Mouse (Mus musculus) stomach, embryonic 15.5 days (tissue): ENCODE measurements around the gene Gm43738. TPM values are rescaled to one million over a fixed set of nuclear protein-coding genes. Genes with fewer than 3 reads are reported as not detected.
"Not testable (repeated sequence)": the region's sequence is repeated elsewhere in the genome, so short reads cannot be mapped to it uniquely, and the experiment has no call there.

Experiments used
- ATAC-seq: fragments of 200-750 bp; cut with Nextera tagmentation; 2 replicates; pipeline ENCODE4 v1.8.0; 2017; ENCODE audit warnings: low read depth, moderate number of reproducible peaks, moderate TSS enrichment; ENCODE audit not compliant: insufficient read depth, low FRiP score
- H3K27ac ChIP-seq: fragments of 300-500 bp; sonication (generic); 2 replicates; pipeline ENCODE4 v1.5.1; 2015; ENCODE audit warnings: mild to moderate bottlenecking, inconsistent platforms
- H3K27me3 ChIP-seq: fragments of 300-500 bp; sonication (generic); replicated peaks from 2 replicates; pipeline ENCODE4 v1.6.1; 2015; ENCODE audit warnings: inconsistent platforms
- H3K36me3 ChIP-seq: fragments of 300-500 bp; sonication (generic); 2 replicates; pipeline ENCODE4 v1.6.1; 2015; ENCODE audit warnings: inconsistent platforms
- H3K4me1 ChIP-seq: fragments of 300-500 bp; sonication (generic); 2 replicates; pipeline ENCODE4 v1.6.1; 2015; ENCODE audit warnings: inconsistent platforms
- H3K4me2 ChIP-seq: fragments of 300-500 bp; sonication (generic); 2 replicates; pipeline ENCODE4 v1.6.1; 2015; ENCODE audit warnings: mild to moderate bottlenecking, inconsistent platforms
- H3K4me3 ChIP-seq: fragments of 300-500 bp; sonication (generic); replicated peaks from 2 replicates; pipeline ENCODE4 v1.5.1; 2015; ENCODE audit warnings: inconsistent platforms
- H3K9ac ChIP-seq: fragments of 300-500 bp; sonication (generic); 2 replicates; pipeline ENCODE4 v1.6.1; 2015; ENCODE audit warnings: inconsistent platforms
- H3K9me3 ChIP-seq: fragments of 300-500 bp; sonication (generic); 2 replicates; pipeline ENCODE4 v1.6.1; 2016; ENCODE audit warnings: inconsistent platforms
- WGBS: fragments of 180-500 bp; shearing (Covaris S2); methylation state at CpG from one replicate; pipeline ENCODE4 v1.1.7; 2015; 5-methylcytosine and 5-hydroxymethylcytosine counted together
- polyA plus RNA-seq: library from polyadenylated mRNA; unstranded; fragments of >200 nt; fragmentation: Nextera tagmentation; extraction: Ambion mirVana; gene quantifications from 2 replicates; pipeline ENCODE4 v1.2.1, GENCODE M21; 2015

The Gm43738 gene
- polyA plus RNA-seq, 1 experiment from 2014 or later = not detected

- Histone ChIP-seq H3K4me2 (peak overlapping the region; percentile 46), H3K27ac (no peak overlapping the region; the same call in 1 of the 2 replicates), H3K4me1 (peaks cover 25% of the 10 kb centered on the region), H3K36me3 (0 out of 2 replicates have a peak, but pooled peaks cover 5% of the 10 kb centered on the region), H3K4me3 (0 out of 2 replicates have a peak overlapping the region, but pooled peaks have one; percentile 6), H3K9ac (no peak overlapping the region), H3K27me3 (peaks cover 6% of the 10 kb centered on the region; the same call in 1 of the 2 replicates), H3K9me3 (no peaks in the 10 kb centered on the region)
- no peak for ATAC-seq
- WGBS = 24% methylated on average over 21 of the region's 21 CpGs
Measured at GRCm38 (mm10) chr3:89087338-89088110, 13.4 kb downstream of the Gm43738 start.

DNA sequence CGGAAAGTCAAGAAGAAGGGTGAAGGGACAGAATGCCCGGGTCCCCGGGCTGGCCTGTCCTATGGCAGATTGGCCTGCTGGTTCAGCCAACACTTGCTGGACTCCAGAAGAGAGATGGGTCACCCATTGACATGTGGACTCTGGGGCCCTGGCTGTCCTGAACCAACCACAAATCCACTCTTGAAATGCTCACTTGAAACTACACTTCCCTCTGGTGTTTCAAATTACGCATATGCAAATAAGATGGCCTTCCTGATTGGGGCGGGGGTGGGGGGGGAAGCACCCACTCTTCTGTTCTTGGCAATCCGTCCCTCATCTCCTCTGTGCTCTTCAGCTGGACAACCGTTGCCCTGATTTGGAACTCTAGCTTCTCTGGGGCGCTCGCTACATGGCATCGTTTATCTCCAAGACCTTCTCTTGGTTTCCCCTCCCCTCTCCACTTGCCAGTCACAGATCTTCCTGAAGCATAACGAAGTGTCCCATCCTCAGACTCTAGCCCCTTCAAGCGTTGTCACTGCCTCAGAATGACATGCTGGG is 16.2 kb downstream of the Gm43738 start:
- no peak for ATAC-seq
- no peak overlapping the region for H3K4me3 ChIP-seq
- 80% methylated on average over 12 of the region's 12 CpGs for WGBS
- H3K4me2 ChIP-seq = no peak overlapping the region
- no peak overlapping the region for H3K9ac ChIP-seq
- no peaks in the 10 kb centered on the region for H3K9me3 ChIP-seq
- no peaks in the 10 kb centered on the region for H3K27me3 ChIP-seq
- H3K27ac ChIP-seq = no peak overlapping the region
- H3K4me1 ChIP-seq = peaks cover 18% of the 10 kb centered on the region
- H3K36me3 ChIP-seq = peaks cover 6% of the 10 kb centered on the region

DNA sequence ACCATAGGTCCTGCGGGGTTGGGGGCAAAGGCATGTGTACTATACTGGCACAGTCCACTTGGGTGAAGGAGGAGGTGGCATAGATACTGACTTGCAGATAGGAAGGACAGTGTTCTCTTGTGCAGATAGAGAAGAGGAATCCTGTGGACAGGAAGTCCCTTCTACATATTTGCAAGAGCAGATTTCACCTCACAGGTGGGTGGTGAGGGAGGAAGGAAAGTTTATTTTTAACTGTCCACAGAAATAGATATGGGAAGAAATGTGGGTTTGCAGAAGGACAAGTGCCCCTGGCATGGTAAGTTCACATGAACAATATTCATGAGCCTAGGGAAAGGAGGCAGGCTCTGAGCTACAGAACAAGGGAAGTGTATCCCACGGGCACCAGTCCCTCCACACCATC is 16.8 kb downstream of the Gm43738 start:
- Histone ChIP-seq H3K27me3 (no peaks in the 10 kb centered on the region), H3K9me3 (no peaks in the 10 kb centered on the region), H3K36me3 (peaks cover 12% of the 10 kb centered on the region), H3K4me1 (peaks cover 14% of the 10 kb centered on the region), H3K9ac (no peak overlapping the region), H3K4me3 (no peak overlapping the region), H3K27ac (no peak overlapping the region), H3K4me2 (no peak overlapping the region)
- no peak for ATAC-seq
- 69% methylated on average over 2 of the region's 2 CpGs for WGBS

- not testable (repeated sequence) for H3K9ac ChIP-seq, H3K27ac ChIP-seq, H3K4me2 ChIP-seq, H3K9me3 ChIP-seq, ATAC-seq, H3K27me3 ChIP-seq, H3K4me3 ChIP-seq, H3K4me1 ChIP-seq
- peaks cover 18% of the 10 kb centered on the region for H3K36me3 ChIP-seq
Measured at GRCm38 (mm10) chr3:89082287-89082686, 18.6 kb downstream of the Gm43738 start.

- Histone ChIP-seq H3K4me1 (no peaks in the 10 kb centered on the region), H3K36me3 (peaks cover 46% of the 10 kb centered on the region), H3K4me2 (no peak overlapping the region), H3K9ac (no peak overlapping the region), H3K27ac (no peak overlapping the region), H3K4me3 (no peak overlapping the region), H3K9me3 (no peaks in the 10 kb centered on the region), H3K27me3 (no peaks in the 10 kb centered on the region)
- ATAC-seq = no peak
- WGBS = 85% methylated on average over 9 of the region's 9 CpGs
Measured at GRCm38 (mm10) chr3:89077383-89077782, 23.5 kb downstream of the Gm43738 start.

- no peak overlapping the region for H3K9ac ChIP-seq
- H3K27me3 ChIP-seq = no peaks in the 10 kb centered on the region
- H3K9me3 ChIP-seq = no peaks in the 10 kb centered on the region
- ATAC-seq = no peak
- no peaks in the 10 kb centered on the region for H3K4me1 ChIP-seq
- H3K4me3 ChIP-seq = no peak overlapping the region
- H3K27ac ChIP-seq = no peak overlapping the region
- H3K4me2 ChIP-seq = no peak overlapping the region
- peaks cover 57% of the 10 kb centered on the region for H3K36me3 ChIP-seq
Measured at GRCm38 (mm10) chr3:89067265-89067664, 33.6 kb downstream of the Gm43738 start.

DNA sequence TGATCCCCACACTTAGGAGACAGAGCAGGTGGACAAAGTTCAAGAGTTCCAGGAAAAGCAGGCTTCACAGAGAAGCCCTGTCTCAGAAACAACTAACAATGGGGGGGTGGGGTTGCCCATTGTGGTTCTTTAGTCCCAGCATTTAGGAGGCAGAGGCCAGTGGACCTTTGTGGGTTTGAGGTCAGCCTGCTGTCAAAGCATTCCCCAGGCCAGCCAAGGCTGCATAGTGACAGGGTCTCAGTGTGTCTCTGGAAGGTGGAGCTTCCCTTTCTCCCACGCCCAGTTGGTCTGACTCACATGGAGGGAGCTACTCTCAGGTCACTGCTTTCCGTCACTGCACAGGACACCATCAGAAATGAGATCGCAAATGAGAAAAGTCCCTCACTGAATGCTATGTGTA is 39.2 kb downstream of the Gm43738 start:
- Histone ChIP-seq H3K4me1 (no peaks in the 10 kb centered on the region), H3K27ac (no peak overlapping the region), H3K36me3 (peaks cover 55% of the 10 kb centered on the region), H3K4me2 (no peak overlapping the region), H3K4me3 (no peak overlapping the region), H3K9me3 (no peaks in the 10 kb centered on the region), H3K9ac (no peak overlapping the region), H3K27me3 (no peaks in the 10 kb centered on the region)
- WGBS = 83% methylated on average over 3 of the region's 3 CpGs
- ATAC-seq = no peak

DNA sequence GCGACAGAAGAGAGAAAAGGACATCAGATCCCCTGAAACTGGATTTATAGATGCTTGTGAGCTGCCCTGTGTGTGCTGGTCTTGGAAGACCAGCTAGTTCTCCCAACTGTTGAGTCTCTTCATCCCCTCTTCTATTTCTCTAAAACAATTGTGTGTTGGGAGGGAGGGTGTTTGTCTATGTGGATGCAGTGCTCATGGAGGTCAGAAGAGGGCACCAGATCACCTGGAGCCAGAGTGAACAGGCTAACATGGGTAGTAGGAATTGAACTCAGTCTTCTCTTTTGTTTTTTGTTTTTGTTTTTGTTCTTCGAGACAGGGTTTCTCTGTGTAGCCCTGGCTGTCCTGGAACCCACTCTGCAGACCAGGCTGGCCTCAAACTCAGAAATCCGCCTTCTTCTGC is 42.1 kb downstream of the Gm43738 start:
- WGBS = 90% methylated on average over 3 of the region's 3 CpGs
- no peaks in the 10 kb centered on the region for H3K27me3 ChIP-seq
- no peak for ATAC-seq
- H3K9ac ChIP-seq = no peak overlapping the region
- no peak overlapping the region for H3K4me2 ChIP-seq
- H3K4me3 ChIP-seq = no peak overlapping the region
- H3K4me1 ChIP-seq = no peaks in the 10 kb centered on the region
- peaks cover 57% of the 10 kb centered on the region for H3K36me3 ChIP-seq
- H3K9me3 ChIP-seq = no peaks in the 10 kb centered on the region
- H3K27ac ChIP-seq = no peak overlapping the region

GRCm38 (mm10) chr3:89058361-89058760 is 42.5 kb downstream of the Gm43738 start:
- H3K27me3 ChIP-seq = no peaks in the 10 kb centered on the region
- 94% methylated on average over 9 of the region's 9 CpGs for WGBS
- H3K4me3 ChIP-seq = no peak overlapping the region
- no peak for ATAC-seq
- H3K4me2 ChIP-seq = no peak overlapping the region
- no peak overlapping the region for H3K27ac ChIP-seq
- H3K9me3 ChIP-seq = no peaks in the 10 kb centered on the region
- no peaks in the 10 kb centered on the region for H3K4me1 ChIP-seq
- no peak overlapping the region for H3K9ac ChIP-seq
- peaks cover 55% of the 10 kb centered on the region for H3K36me3 ChIP-seq

GRCm38 (mm10) chr3:89043359-89043758 is 57.5 kb downstream of the Gm43738 start:
- Histone ChIP-seq H3K4me2 (no peak overlapping the region), H3K27ac (no peak overlapping the region), H3K27me3 (no peaks in the 10 kb centered on the region), H3K4me1 (no peaks in the 10 kb centered on the region), H3K4me3 (no peak overlapping the region), H3K36me3 (peaks cover 38% of the 10 kb centered on the region), H3K9me3 (no peaks in the 10 kb centered on the region), H3K9ac (no peak overlapping the region)
- 94% methylated on average over 4 of the region's 4 CpGs for WGBS
- no peak for ATAC-seq
